ENCODE assay signal across 7 mouse cellular contexts in genomic region chr14:77539563-77539962, GRCm38 (mm10).
DNase-seq lines count a peak whose midpoint lies in the region; ATAC-seq and TF ChIP-seq lines count a peak whose summit lies in the region.
"Not testable (repeated sequence)": the region's sequence is repeated elsewhere in the genome, so short reads cannot be mapped to it uniquely, and the experiment has no call there.

No protein-coding gene starts in this region.

- H3K27ac ChIP-seq in heart, embryonic 13.5 days (replicated peaks); limb, embryonic 10.5 days; liver, postnatal 0 days (ENCODE audit: low read depth); midbrain, embryonic 13.5 days: not testable (repeated sequence)

- DNase-seq in limb, embryonic 10.5 days (ENCODE audit: low spot score) = peak; percentile 20
- not testable (repeated sequence) for DNase-seq in liver, postnatal 0 days

- not testable (repeated sequence) for H3K9ac ChIP-seq in heart, embryonic 13.5 days; liver, postnatal 0 days (replicated peaks); midbrain, embryonic 13.5 days (replicated peaks)

- not testable (repeated sequence) for H3K36me3 ChIP-seq in heart, embryonic 13.5 days; limb, embryonic 10.5 days; liver, postnatal 0 days (replicated peaks; ENCODE audit: insufficient read depth, low read length); midbrain, embryonic 13.5 days

- not testable (repeated sequence) for H3K9me3 ChIP-seq in heart, embryonic 13.5 days; limb, embryonic 10.5 days (replicated peaks); liver, postnatal 0 days (ENCODE audit: low read length); midbrain, embryonic 13.5 days

- WGBS in heart, embryonic 13.5 days = 41% methylated on average over 21 of the region's 21 CpGs
- 58% methylated on average over 21 of the region's 21 CpGs for WGBS in limb, embryonic 10.5 days
- 58% methylated on average over 21 of the region's 21 CpGs for WGBS in liver, postnatal 0 days (ENCODE audit: insufficient replicate concordance)
- WGBS in midbrain, embryonic 13.5 days = 59% methylated on average over 21 of the region's 21 CpGs

- not testable (repeated sequence) for TF ChIP-seq EP300 in liver, postnatal 0 days (IDR thresholded peaks at IDR 0.05; ENCODE audit: low read depth)

- H3K4me2 ChIP-seq in heart, embryonic 13.5 days = peak overlapping the region; percentile 11; the same call in 1 of the 2 replicates
- not testable (repeated sequence) for H3K4me2 ChIP-seq in liver, postnatal 0 days (ENCODE audit: low read depth, low read length); midbrain, embryonic 13.5 days (replicated peaks)

- not testable (repeated sequence) for TF ChIP-seq CTCF in liver, postnatal 0 days (IDR thresholded peaks at IDR 0.05; ENCODE audit: low read depth)

- H3K4me1 ChIP-seq in heart, embryonic 13.5 days = peaks cover 16% of the 10 kb centered on the region
- peaks cover 17% of the 10 kb centered on the region for H3K4me1 ChIP-seq in limb, embryonic 10.5 days
- not testable (repeated sequence) for H3K4me1 ChIP-seq in liver, postnatal 0 days (ENCODE audit: insufficient read depth)
- peaks cover 11% of the 10 kb centered on the region; the same call in 1 of the 2 replicates for H3K4me1 ChIP-seq in midbrain, embryonic 13.5 days (replicated peaks)

- ATAC-seq in cerebellum, adult (ENCODE audit: insufficient number of reproducible peaks, low FRiP score, low TSS enrichment) = peak; percentile 74; the same call in 1 of the 2 replicates
- ATAC-seq in erythroid progenitor cell, adult 5-6 weeks (replicated peaks; ENCODE audit: low FRiP score, poor library complexity, severe bottlenecking) = peak; percentile 88
- ATAC-seq in frontal cortex, adult (ENCODE audit: low TSS enrichment) = peak; percentile 64; the same call in 1 of the 2 replicates
- ATAC-seq in heart, embryonic 13.5 days (ENCODE audit: extremely low read depth, insufficient number of reproducible peaks, low FRiP score, low TSS enrichment) = not testable (repeated sequence)
- 0 out of 2 replicates have a peak, but pooled peaks have one; percentile 38 for ATAC-seq in liver, postnatal 0 days
- ATAC-seq in midbrain, embryonic 13.5 days = 0 out of 2 replicates have a peak, but pooled peaks have one; percentile 60

- H3K4me3 ChIP-seq in heart, embryonic 13.5 days; limb, embryonic 10.5 days; liver, postnatal 0 days (ENCODE audit: low read depth, low read length); midbrain, embryonic 13.5 days (replicated peaks): not testable (repeated sequence)

- H3K27me3 ChIP-seq in heart, embryonic 13.5 days (replicated peaks); limb, embryonic 10.5 days (ENCODE audit: low read depth, poor library complexity, severe bottlenecking); liver, postnatal 0 days (ENCODE audit: insufficient read depth, low read length); midbrain, embryonic 13.5 days: not testable (repeated sequence)
